Mouse (Mus musculus) brain, embryonic 14.5 days (tissue): ENCODE measurements around the gene Nosip.

Experiments used
- CTCF ChIP-seq: fragments of 200-500 bp; IDR thresholded peaks from 2 replicates; pipeline ENCODE4 v1.5.1; 2012; ENCODE audit warnings: inconsistent platforms, mild to moderate bottlenecking, moderate library complexity, borderline replicate concordance; ENCODE audit not compliant: insufficient read depth, insufficient read length; ENCODE audit errors: extremely low read depth
- POLR2A ChIP-seq: fragments of 200-500 bp; IDR thresholded peaks from 2 replicates; pipeline ENCODE4 v1.6.1; 2012; ENCODE audit warnings: mild to moderate bottlenecking, inconsistent platforms, borderline replicate concordance; ENCODE audit not compliant: poor library complexity, insufficient read depth, insufficient read length, severe bottlenecking; ENCODE audit errors: extremely low read depth

DNA sequence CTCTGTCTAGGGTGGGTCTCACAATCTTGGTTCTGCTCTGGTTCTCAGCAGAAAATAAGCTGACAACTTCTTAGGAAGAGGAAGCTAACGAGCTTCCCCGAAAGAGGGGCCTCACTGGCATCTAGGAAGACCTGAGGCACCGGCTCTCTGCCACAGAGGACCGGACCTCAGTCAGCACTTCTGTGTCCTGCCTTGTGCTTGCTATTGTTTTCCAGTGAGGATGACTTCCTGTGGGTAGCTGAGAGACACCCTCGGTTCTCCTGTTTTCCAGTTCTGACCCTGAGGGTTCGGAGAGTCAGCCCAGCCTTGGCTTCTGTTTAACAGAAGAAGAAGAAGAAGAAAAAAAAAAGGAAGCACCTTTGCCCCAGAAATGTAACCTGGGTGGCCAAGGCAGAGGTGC is 35.2 kb downstream of the Nosip start:
- TF ChIP-seq POLR2A (no peak), CTCF (no peak)
